Mouse (Mus musculus): ENCODE measurements at regions not wholly inside any gene's neighbourhood (a gene's known extent, or its start where the extent isn't known, plus 50 kb on each side); places are given as distances from the start of the nearest gene placed in this dataset.
A peak's percentile ranks its signal among the peaks of the same experiment; 100 is the strongest.

DNA sequence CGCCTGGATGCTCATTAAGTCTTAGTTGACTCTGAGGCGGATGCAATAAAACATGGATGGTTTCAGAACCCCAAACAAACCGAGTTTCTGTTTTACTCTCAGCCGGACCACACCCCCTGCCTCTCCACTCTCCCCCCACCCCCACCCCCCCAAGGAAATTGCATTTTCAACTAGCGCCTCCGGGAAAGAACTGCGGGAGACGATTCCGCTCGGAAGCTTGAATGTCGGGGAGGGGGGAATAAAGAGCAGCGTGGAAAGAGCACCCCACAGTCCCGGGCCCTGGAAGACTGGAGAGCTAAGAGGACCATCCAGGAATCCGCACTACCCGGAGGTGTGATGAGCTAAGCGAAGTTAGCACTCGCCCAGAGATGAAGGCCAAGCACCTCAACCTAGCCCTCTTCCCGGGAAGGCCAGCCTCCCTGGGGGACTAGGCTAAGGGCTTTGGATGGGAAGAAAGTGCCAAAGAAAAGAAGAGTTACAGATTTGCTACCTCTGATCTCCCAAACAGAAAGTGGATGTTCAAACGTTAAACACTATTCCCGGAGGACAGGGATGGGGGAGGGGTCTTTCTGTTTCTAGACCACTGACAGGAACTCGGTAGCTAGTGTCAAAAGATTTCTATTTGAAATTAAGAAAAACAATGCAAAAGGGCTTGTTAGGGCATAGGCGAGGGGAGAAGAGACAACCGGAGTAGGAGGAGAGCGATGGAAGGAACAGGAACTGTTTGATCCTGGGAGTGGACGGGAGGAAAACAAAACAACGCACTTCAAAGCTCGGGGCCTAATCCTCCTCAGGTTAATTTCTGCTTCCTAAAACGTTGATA, 258.6 kb upstream of the Nfe2l3 start:
- under 1% methylated on average over 28 of the region's 28 CpGs for WGBS
- H3K27me3 ChIP-seq (ENCODE audit: control insufficient read depth, insufficient read depth, low read length), result peaks cover 32% of the 10 kb centered on the region
- H3K4me3 ChIP-seq (ENCODE audit: low read depth, low read length), result peak overlapping the region; percentile 34
- H3K9ac ChIP-seq (ENCODE audit: low read length), result peak overlapping the region; percentile 52
- no peaks in the 10 kb centered on the region for H3K36me3 ChIP-seq (ENCODE audit: control insufficient read depth, insufficient read depth, low read length)
- peak overlapping the region; percentile 47 for H3K27ac ChIP-seq (ENCODE audit: low read depth, low read length)
- H3K9me3 ChIP-seq (ENCODE audit: control insufficient read depth, low read length), result no peaks in the 10 kb centered on the region
- H3K4me1 ChIP-seq (ENCODE audit: control insufficient read depth, insufficient read depth, low read length), result peaks cover 40% of the 10 kb centered on the region
- peak overlapping the region; percentile 79 for H3K4me2 ChIP-seq (ENCODE audit: low read depth)
- DNase-seq (ENCODE audit: low spot score) (no peak), ATAC-seq (ENCODE audit: insufficient read depth, low FRiP score, low TSS enrichment) (no peak)

DNA sequence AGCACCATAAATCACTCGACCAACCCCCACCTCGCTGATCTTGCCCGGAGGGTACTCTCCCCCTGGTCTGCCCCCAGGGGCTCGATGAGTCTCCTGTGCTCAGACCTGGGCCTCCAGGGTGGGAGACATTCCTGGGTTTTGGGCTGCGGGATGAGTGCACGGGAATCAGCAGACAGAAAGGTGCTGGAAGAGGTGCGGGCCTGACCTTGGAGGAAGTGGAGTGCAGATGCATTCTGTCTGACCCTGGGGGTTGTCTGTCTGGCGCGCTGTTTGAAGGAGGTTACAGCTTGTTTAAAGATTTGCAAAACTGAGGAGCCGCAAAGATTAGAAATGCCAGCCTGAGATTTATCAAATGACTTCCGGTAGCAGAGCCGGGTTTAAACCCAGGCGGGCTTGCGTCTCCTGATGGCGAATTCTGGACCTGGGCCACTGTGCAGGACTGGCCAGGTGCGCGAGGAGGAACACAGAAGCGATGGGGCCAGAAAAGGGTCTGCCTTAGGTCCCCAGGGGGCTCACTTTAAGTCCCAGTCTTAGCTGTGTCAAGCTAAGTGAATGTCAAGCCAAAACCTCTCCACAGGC, 257.9 kb upstream of the Nfe2l3 start:
- ATAC-seq (ENCODE audit: insufficient read depth, low FRiP score, low TSS enrichment) (no peak), DNase-seq (ENCODE audit: low spot score) (peak; percentile 42)
- H3K27ac ChIP-seq (ENCODE audit: low read depth, low read length), result no peak overlapping the region
- H3K4me1 ChIP-seq (ENCODE audit: control insufficient read depth, insufficient read depth, low read length), result peaks cover 33% of the 10 kb centered on the region
- WGBS, result 2% methylated on average over 18 of the region's 18 CpGs
- no peak overlapping the region; the same call in 1 of the 2 replicates for H3K9ac ChIP-seq (ENCODE audit: low read length)
- H3K36me3 ChIP-seq (ENCODE audit: control insufficient read depth, insufficient read depth, low read length), result no peaks in the 10 kb centered on the region
- H3K9me3 ChIP-seq (ENCODE audit: control insufficient read depth, low read length), result no peaks in the 10 kb centered on the region
- H3K4me3 ChIP-seq (ENCODE audit: low read depth, low read length), result peak overlapping the region; percentile 34; the same call in 1 of the 2 replicates
- peaks cover 33% of the 10 kb centered on the region for H3K27me3 ChIP-seq (ENCODE audit: control insufficient read depth, insufficient read depth, low read length)
- peak overlapping the region; percentile 79 for H3K4me2 ChIP-seq (ENCODE audit: low read depth)

DNA sequence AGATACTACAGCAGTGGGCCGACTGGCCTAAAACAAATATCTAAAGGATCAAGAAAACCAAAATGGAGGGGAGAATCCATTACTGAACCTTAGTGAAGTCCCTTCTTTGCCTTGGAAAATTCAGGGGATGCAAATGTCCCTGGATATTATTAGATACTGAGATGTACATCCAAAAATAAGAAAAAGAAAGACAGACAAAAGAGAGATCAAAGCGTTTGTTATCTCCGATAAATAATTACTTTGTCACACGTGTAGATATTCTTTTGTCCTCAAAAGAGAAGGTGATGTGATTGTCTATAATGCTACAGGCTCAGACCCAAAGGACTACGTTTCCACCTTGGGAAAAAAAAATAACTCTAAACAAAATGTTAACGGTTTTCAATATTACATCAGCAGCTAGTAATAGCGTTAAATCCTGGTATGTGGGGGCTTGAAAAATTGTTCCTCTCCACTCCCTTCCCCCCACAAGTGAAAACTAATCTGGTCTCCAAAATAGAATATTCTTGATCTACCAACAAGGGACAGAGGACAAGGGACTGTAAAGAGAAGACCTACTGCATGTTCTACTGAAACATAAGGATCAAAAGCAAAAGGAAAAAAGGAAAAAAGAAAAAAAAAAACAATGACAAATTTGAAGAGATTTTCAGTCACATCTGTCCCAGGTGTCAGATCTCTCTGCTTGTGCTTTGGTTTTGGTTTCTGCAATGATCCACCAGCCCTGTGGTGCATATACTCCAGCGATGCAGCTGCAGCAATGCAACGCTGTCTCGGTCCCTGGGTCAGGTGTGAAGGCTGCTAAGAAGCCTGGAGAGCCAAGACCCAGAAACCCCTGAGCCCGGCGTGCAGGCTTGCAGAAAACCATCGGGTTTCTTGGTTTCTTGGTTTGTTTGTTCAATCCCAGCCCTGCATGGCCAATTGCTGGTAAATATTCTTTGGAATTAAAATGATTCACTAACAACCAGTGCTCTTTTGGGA, 256.6 kb upstream of the Nfe2l3 start:
- 11% methylated on average over 13 of the region's 13 CpGs for WGBS
- ATAC-seq (ENCODE audit: insufficient read depth, low FRiP score, low TSS enrichment), result no peak
- Histone ChIP-seq H3K9ac (ENCODE audit: low read length) (no peak overlapping the region), H3K27me3 (ENCODE audit: control insufficient read depth, insufficient read depth, low read length) (peaks cover 41% of the 10 kb centered on the region), H3K27ac (ENCODE audit: low read depth, low read length) (no peak overlapping the region), H3K4me3 (ENCODE audit: low read depth, low read length) (no peak overlapping the region), H3K4me2 (ENCODE audit: low read depth) (no peak overlapping the region), H3K9me3 (ENCODE audit: control insufficient read depth, low read length) (no peaks in the 10 kb centered on the region), H3K36me3 (ENCODE audit: control insufficient read depth, insufficient read depth, low read length) (no peaks in the 10 kb centered on the region), H3K4me1 (ENCODE audit: control insufficient read depth, insufficient read depth, low read length) (peaks cover 29% of the 10 kb centered on the region)
- no peak for DNase-seq (ENCODE audit: low spot score)

DNA sequence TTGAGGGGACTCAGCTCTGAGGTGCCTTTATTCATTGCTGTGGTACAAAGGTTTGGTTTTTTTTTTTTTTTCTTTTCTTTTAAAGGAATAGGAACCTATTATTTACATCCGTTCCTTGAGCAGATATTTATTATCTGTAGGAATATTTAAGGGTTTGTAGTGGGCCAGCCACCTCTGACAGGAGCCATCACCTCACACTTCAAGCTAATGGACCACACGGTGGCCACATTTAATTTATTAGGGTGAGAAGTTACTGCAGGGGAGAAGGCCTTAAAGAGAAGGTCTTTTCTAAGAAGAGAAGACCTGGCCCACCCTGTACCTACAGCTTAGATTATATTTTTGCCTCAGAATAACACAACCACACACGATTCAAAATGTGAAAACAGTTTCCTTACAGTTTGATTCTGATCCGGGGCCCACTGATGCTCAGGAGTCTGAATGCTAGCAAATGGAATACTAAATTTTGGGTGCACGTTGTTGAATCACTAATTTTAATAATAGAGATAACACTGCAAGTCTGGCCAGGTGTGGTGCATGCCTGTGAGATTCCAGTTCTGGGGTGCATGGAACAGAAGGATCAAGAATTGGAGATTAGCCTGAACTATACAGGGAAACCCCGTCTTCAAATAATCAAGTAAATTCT, 255.6 kb upstream of the Nfe2l3 start:
- peaks cover 24% of the 10 kb centered on the region for H3K4me1 ChIP-seq (ENCODE audit: control insufficient read depth, insufficient read depth, low read length)
- no peak for DNase-seq (ENCODE audit: low spot score)
- no peak for ATAC-seq (ENCODE audit: insufficient read depth, low FRiP score, low TSS enrichment)
- no peak overlapping the region for H3K4me3 ChIP-seq (ENCODE audit: low read depth, low read length)
- H3K27ac ChIP-seq (ENCODE audit: low read depth, low read length), result no peak overlapping the region
- H3K9me3 ChIP-seq (ENCODE audit: control insufficient read depth, low read length), result no peaks in the 10 kb centered on the region
- no peaks in the 10 kb centered on the region for H3K36me3 ChIP-seq (ENCODE audit: control insufficient read depth, insufficient read depth, low read length)
- WGBS, result 7% methylated on average over 6 of the region's 6 CpGs
- H3K4me2 ChIP-seq (ENCODE audit: low read depth), result no peak overlapping the region
- peaks cover 51% of the 10 kb centered on the region for H3K27me3 ChIP-seq (ENCODE audit: control insufficient read depth, insufficient read depth, low read length)
- H3K9ac ChIP-seq (ENCODE audit: low read length), result no peak overlapping the region

DNA sequence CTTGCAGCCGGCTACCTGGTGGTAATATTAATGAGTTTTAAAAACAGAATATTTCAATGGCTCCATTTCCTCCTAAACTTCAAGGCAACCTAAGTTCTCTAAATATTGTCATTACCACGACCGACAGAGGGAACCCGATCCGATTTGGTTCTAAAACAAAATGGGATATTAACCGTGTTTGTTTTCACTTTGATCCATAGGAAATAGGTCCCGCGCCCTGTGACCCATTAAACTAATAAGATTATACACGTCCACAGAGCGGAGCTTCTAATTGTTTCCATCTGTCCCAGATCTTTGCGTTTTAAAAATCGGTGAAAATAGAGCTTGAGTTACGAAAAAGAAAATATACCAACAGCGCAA, 254.8 kb upstream of the Nfe2l3 start:
- peaks cover 56% of the 10 kb centered on the region for H3K27me3 ChIP-seq (ENCODE audit: control insufficient read depth, insufficient read depth, low read length)
- no peak for ATAC-seq (ENCODE audit: insufficient read depth, low FRiP score, low TSS enrichment)
- H3K36me3 ChIP-seq (ENCODE audit: control insufficient read depth, insufficient read depth, low read length), result no peaks in the 10 kb centered on the region
- no peak overlapping the region for H3K27ac ChIP-seq (ENCODE audit: low read depth, low read length)
- no peak overlapping the region; the same call in 1 of the 2 replicates for H3K4me3 ChIP-seq (ENCODE audit: low read depth, low read length)
- H3K9ac ChIP-seq (ENCODE audit: low read length), result no peak overlapping the region
- H3K9me3 ChIP-seq (ENCODE audit: control insufficient read depth, low read length), result no peaks in the 10 kb centered on the region
- H3K4me2 ChIP-seq (ENCODE audit: low read depth), result peak overlapping the region; percentile 37
- under 1% methylated on average over 14 of the region's 14 CpGs for WGBS
- no peak for DNase-seq (ENCODE audit: low spot score)
- peaks cover 18% of the 10 kb centered on the region for H3K4me1 ChIP-seq (ENCODE audit: control insufficient read depth, insufficient read depth, low read length)

DNA sequence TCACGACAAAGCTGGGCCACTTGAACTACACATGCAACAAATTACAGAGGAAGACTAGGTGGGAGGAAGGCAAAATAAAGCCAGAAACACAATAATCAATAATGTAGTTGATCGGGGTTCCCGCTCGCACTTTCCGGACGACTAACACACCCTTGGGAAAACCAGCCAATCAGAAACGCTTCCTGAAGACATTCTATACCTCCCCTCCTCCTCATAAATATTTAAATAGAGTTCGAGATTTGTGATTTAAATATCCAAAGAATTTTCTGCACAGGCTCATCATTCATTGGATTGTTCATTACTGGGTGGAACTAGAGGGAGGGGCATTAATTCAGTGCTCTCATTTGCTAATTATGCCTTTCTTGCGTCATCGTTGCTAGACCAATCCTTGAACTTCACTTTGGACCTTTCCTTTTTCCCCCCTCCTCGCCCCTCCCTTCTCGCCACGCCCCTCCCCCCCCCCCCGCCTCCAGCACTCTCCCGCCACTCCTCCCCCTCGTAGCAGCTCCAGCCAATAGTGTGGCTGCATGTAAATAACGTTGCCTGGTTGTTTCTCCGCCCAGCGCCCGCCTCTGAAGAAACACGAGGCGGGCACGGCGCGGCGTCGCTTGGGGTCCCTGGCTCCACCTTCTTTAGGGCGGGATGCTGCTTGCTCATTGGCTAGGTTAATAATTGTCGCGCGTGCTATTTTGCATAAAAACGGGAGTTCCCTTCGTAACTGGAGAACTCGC, 254.2 kb upstream of the Nfe2l3 start:
- peaks cover 18% of the 10 kb centered on the region for H3K4me1 ChIP-seq (ENCODE audit: control insufficient read depth, insufficient read depth, low read length)
- no peak overlapping the region; the same call in 1 of the 2 replicates for H3K4me3 ChIP-seq (ENCODE audit: low read depth, low read length)
- H3K27me3 ChIP-seq (ENCODE audit: control insufficient read depth, insufficient read depth, low read length), result peaks cover 61% of the 10 kb centered on the region
- ATAC-seq (ENCODE audit: insufficient read depth, low FRiP score, low TSS enrichment), result peak; percentile 97
- H3K27ac ChIP-seq (ENCODE audit: low read depth, low read length), result no peak overlapping the region
- H3K9me3 ChIP-seq (ENCODE audit: control insufficient read depth, low read length), result no peaks in the 10 kb centered on the region
- H3K36me3 ChIP-seq (ENCODE audit: control insufficient read depth, insufficient read depth, low read length), result no peaks in the 10 kb centered on the region
- DNase-seq (ENCODE audit: low spot score), result peak; percentile 98
- peak overlapping the region; percentile 37 for H3K4me2 ChIP-seq (ENCODE audit: low read depth)
- no peak overlapping the region for H3K9ac ChIP-seq (ENCODE audit: low read length)
- WGBS, result under 1% methylated on average over 25 of the region's 34 CpGs

DNA sequence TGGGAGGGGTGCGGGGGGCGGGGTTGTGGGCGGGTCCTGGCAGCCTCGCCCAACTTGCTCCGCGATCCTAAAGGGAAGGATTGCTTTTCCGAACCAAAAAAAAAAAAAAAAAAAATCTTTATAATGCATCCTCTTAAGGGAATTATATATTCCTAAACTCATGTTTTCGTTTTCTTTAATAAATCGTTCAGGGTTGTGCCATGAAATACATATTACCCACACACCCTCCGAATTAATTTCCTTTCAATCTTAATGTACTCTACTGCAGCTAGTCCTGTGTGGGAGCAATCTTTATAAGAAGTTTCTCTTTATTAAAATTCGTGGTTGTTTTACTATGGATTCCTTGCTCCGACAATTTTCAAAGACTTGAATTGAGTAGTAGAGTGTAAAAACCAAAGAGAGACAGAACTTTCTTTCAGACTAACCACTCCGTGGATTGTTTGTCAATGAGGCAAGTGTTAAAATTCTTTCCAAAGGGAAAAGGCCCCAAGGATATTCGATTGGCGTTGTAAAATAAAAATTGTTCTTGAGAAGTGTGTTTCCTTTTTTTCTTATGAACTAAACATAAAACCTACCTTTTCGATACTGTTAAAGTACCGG, 253.6 kb upstream of the Nfe2l3 start:
- Histone ChIP-seq H3K4me2 (ENCODE audit: low read depth) (no peak overlapping the region), H3K27me3 (ENCODE audit: control insufficient read depth, insufficient read depth, low read length) (peaks cover 65% of the 10 kb centered on the region), H3K9me3 (ENCODE audit: control insufficient read depth, low read length) (no peaks in the 10 kb centered on the region), H3K9ac (ENCODE audit: low read length) (no peak overlapping the region), H3K4me1 (ENCODE audit: control insufficient read depth, insufficient read depth, low read length) (peaks cover 12% of the 10 kb centered on the region), H3K27ac (ENCODE audit: low read depth, low read length) (no peak overlapping the region), H3K36me3 (ENCODE audit: control insufficient read depth, insufficient read depth, low read length) (no peaks in the 10 kb centered on the region), H3K4me3 (ENCODE audit: low read depth, low read length) (no peak overlapping the region)
- ATAC-seq (ENCODE audit: insufficient read depth, low FRiP score, low TSS enrichment) (no peak; the same call in 1 of the 2 replicates), DNase-seq (ENCODE audit: low spot score) (no peak)
- 1% methylated on average over 17 of the region's 17 CpGs for WGBS
